Mouse (Mus musculus): ENCODE measurements around the gene Scyl1. TPM values are rescaled to one million over a fixed set of nuclear protein-coding genes. Genes with fewer than 3 reads are reported as not detected.

The Scyl1 gene
- polyA plus RNA-seq, 1 experiment, result 65.4 TPM

DNA sequence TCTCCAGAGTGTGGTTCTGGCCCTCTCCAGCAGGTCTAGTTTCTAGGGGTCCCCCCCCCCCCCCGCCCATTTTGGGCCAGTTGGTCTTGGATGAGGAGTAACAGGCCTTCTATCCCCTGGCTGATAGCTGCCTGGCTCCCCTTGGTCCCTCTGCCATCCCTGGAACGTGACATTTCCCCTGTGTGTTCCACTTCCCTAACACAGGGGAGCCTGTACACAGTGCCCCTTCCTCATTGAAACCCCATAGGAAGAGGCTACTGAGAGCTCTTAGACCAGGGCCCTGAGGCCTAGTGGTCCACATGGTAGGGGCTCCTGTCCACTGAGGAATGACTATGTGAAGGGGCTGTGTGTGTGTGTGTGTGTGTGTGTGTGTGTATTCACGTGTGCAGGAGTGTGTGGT, 36.5 kb upstream of the Scyl1 start:
- DNase-seq (ENCODE audit: low read depth in 1 of 2, low spot score in 2 of 2), result no peak
- Histone ChIP-seq H3K4me3 (ENCODE audit: extremely low read depth, insufficient read depth, insufficient read length) (no peak overlapping the region), H3K27me3 (ENCODE audit: control insufficient read depth, insufficient read depth, low read length) (no peaks in the 10 kb centered on the region), H3K4me1 (ENCODE audit: control insufficient read depth, insufficient read depth, insufficient read length) (peaks cover 16% of the 10 kb centered on the region; the same call in 1 of the 2 replicates), H3K27ac (ENCODE audit: insufficient read depth, low read length) (no peak overlapping the region), H3K36me3 (ENCODE audit: control insufficient read depth, insufficient read depth, low read length) (no peaks in the 10 kb centered on the region)
- no peak for TF ChIP-seq POLR2A (IDR thresholded peaks at IDR 0.05; ENCODE audit: low read depth, low read length)
- no peak for TF ChIP-seq CTCF (IDR thresholded peaks at IDR 0.05; ENCODE audit: extremely low read depth, insufficient read depth, insufficient read length, insufficient replicate concordance)
- 63% methylated on average over 3 of the region's 3 CpGs for WGBS

- 31% methylated on average over 6 of the region's 6 CpGs for WGBS
- Histone ChIP-seq H3K4me1 (ENCODE audit: control insufficient read depth, insufficient read depth, insufficient read length) (peaks cover 16% of the 10 kb centered on the region; the same call in 1 of the 2 replicates), H3K27me3 (ENCODE audit: control insufficient read depth, insufficient read depth, low read length) (no peaks in the 10 kb centered on the region), H3K27ac (ENCODE audit: insufficient read depth, low read length) (peak overlapping the region; percentile 66), H3K36me3 (ENCODE audit: control insufficient read depth, insufficient read depth, low read length) (no peaks in the 10 kb centered on the region), H3K4me3 (ENCODE audit: extremely low read depth, insufficient read depth, insufficient read length) (no peak overlapping the region)
- DNase-seq (ENCODE audit: low read depth in 1 of 2, low spot score in 2 of 2), result no peak
- TF ChIP-seq CTCF (IDR thresholded peaks at IDR 0.05; ENCODE audit: extremely low read depth, insufficient read depth, insufficient read length, insufficient replicate concordance) (no peak), POLR2A (IDR thresholded peaks at IDR 0.05; ENCODE audit: low read depth, low read length) (no peak)
Observed at GRCm38 (mm10) chr19:5806809-5807205, 35.6 kb upstream of the Scyl1 start.

- Histone ChIP-seq H3K4me3 (ENCODE audit: extremely low read depth, insufficient read depth, insufficient read length) (no peak overlapping the region), H3K27ac (ENCODE audit: insufficient read depth, low read length) (peak overlapping the region; percentile 72), H3K36me3 (ENCODE audit: control insufficient read depth, insufficient read depth, low read length) (no peaks in the 10 kb centered on the region), H3K4me1 (ENCODE audit: control insufficient read depth, insufficient read depth, insufficient read length) (peaks cover 16% of the 10 kb centered on the region; the same call in 1 of the 2 replicates), H3K27me3 (ENCODE audit: control insufficient read depth, insufficient read depth, low read length) (no peaks in the 10 kb centered on the region)
- WGBS, result 26% methylated on average over 8 of the region's 8 CpGs
- DNase-seq (ENCODE audit: low read depth in 1 of 2, low spot score in 2 of 2), result no peak
- TF ChIP-seq CTCF (IDR thresholded peaks at IDR 0.05; ENCODE audit: extremely low read depth, insufficient read depth, insufficient read length, insufficient replicate concordance) (no peak), POLR2A (IDR thresholded peaks at IDR 0.05; ENCODE audit: low read depth, low read length) (no peak)
Observed at GRCm38 (mm10) chr19:5806051-5806808, 35.0 kb upstream of the Scyl1 start.

- H3K36me3 ChIP-seq (ENCODE audit: control insufficient read depth, insufficient read depth, low read length), result peaks cover 13% of the 10 kb centered on the region
- 16% methylated on average over 8 of the region's 8 CpGs for WGBS
- H3K27me3 ChIP-seq (ENCODE audit: control insufficient read depth, insufficient read depth, low read length), result no peaks in the 10 kb centered on the region
- H3K4me3 ChIP-seq (ENCODE audit: extremely low read depth, insufficient read depth, insufficient read length), result no peak overlapping the region
- H3K27ac ChIP-seq (ENCODE audit: insufficient read depth, low read length), result peak overlapping the region; percentile 96
- H3K4me1 ChIP-seq (ENCODE audit: control insufficient read depth, insufficient read depth, insufficient read length), result peaks cover 16% of the 10 kb centered on the region; the same call in 1 of the 2 replicates
- peak in 1 of 2 experiments; percentile 41 for DNase-seq (ENCODE audit: low read depth in 1 of 2, low spot score in 2 of 2)
- TF ChIP-seq POLR2A (IDR thresholded peaks at IDR 0.05; ENCODE audit: low read depth, low read length) (no peak), CTCF (IDR thresholded peaks at IDR 0.05; ENCODE audit: extremely low read depth, insufficient read depth, insufficient read length, insufficient replicate concordance) (no peak)
Observed at GRCm38 (mm10) chr19:5804371-5804899, 33.2 kb upstream of the Scyl1 start.

- H3K4me1 ChIP-seq (ENCODE audit: control insufficient read depth, insufficient read depth, insufficient read length), result peaks cover 16% of the 10 kb centered on the region; the same call in 1 of the 2 replicates
- peak overlapping the region; percentile 96 for H3K27ac ChIP-seq (ENCODE audit: insufficient read depth, low read length)
- DNase-seq (ENCODE audit: low read depth in 1 of 2, low spot score in 2 of 2), result no peak
- 7% methylated on average over 16 of the region's 16 CpGs for WGBS
- no peak for TF ChIP-seq CTCF (IDR thresholded peaks at IDR 0.05; ENCODE audit: extremely low read depth, insufficient read depth, insufficient read length, insufficient replicate concordance)
- TF ChIP-seq POLR2A (IDR thresholded peaks at IDR 0.05; ENCODE audit: low read depth, low read length), result no peak
- peak overlapping the region; percentile 45 for H3K4me3 ChIP-seq (ENCODE audit: extremely low read depth, insufficient read depth, insufficient read length)
- peaks cover 15% of the 10 kb centered on the region for H3K36me3 ChIP-seq (ENCODE audit: control insufficient read depth, insufficient read depth, low read length)
- no peaks in the 10 kb centered on the region for H3K27me3 ChIP-seq (ENCODE audit: control insufficient read depth, insufficient read depth, low read length)
Observed at GRCm38 (mm10) chr19:5803881-5804279, 32.7 kb upstream of the Scyl1 start.

GRCm38 (mm10) chr19:5803041-5803880, 32.0 kb upstream of the Scyl1 start:
- Histone ChIP-seq H3K27me3 (ENCODE audit: control insufficient read depth, insufficient read depth, low read length) (no peaks in the 10 kb centered on the region), H3K36me3 (ENCODE audit: control insufficient read depth, insufficient read depth, low read length) (peaks cover 20% of the 10 kb centered on the region), H3K27ac (ENCODE audit: insufficient read depth, low read length) (peak overlapping the region; percentile 100), H3K4me3 (ENCODE audit: extremely low read depth, insufficient read depth, insufficient read length) (peak overlapping the region; percentile 78), H3K4me1 (ENCODE audit: control insufficient read depth, insufficient read depth, insufficient read length) (peaks cover 16% of the 10 kb centered on the region; the same call in 1 of the 2 replicates)
- WGBS, result under 1% methylated on average over 66 of the region's 67 CpGs
- TF ChIP-seq POLR2A (IDR thresholded peaks at IDR 0.05; ENCODE audit: low read depth, low read length), result peak; percentile 79
- no peak for TF ChIP-seq CTCF (IDR thresholded peaks at IDR 0.05; ENCODE audit: extremely low read depth, insufficient read depth, insufficient read length, insufficient replicate concordance)
- DNase-seq (ENCODE audit: low read depth in 1 of 2, low spot score in 2 of 2), result peak; percentile 97 to 99
